Mouse (Mus musculus) myocyte (in vitro differentiated cells): ENCODE measurements around the gene Coq9. TPM values are rescaled to one million over a fixed set of nuclear protein-coding genes. Genes with fewer than 3 reads are reported as not detected.

Experiments used
- H3K27me3 ChIP-seq: one replicate; pipeline ENCODE4 v1.6.1; 2011; ENCODE audit not compliant: control insufficient read depth, insufficient read depth, insufficient read length
- H3K36me3 ChIP-seq: one replicate; pipeline ENCODE4 v1.6.1; 2011; ENCODE audit not compliant: control insufficient read depth, insufficient read depth
- H3K4me2 ChIP-seq: one replicate; pipeline ENCODE4 v1.6.1; 2011; ENCODE audit warnings: low read depth, control low read depth
- H3K4me3 ChIP-seq: one replicate; pipeline ENCODE4 v1.5.1; 2011; ENCODE audit warnings: mild to moderate bottlenecking, control low read depth, moderate library complexity
- H3K79me2 ChIP-seq: one replicate; pipeline ENCODE4 v1.6.1; 2011; ENCODE audit not compliant: control insufficient read depth, insufficient read depth
- H3ac ChIP-seq: one replicate; pipeline ENCODE4 v1.6.1; 2011; ENCODE audit not compliant: control insufficient read depth, insufficient read length
- CEBPB ChIP-seq: IDR thresholded peaks from 2 replicates; pipeline ENCODE4 v1.6.1; 2011; ENCODE audit warnings: mild to moderate bottlenecking, moderate library complexity; ENCODE audit not compliant: poor library complexity, insufficient read depth, severe bottlenecking
- E2F4 ChIP-seq: IDR thresholded peaks from one replicate; pipeline ENCODE4 v1.6.1; 2011; ENCODE audit warnings: mild to moderate bottlenecking, control low read depth, moderate library complexity; ENCODE audit not compliant: insufficient read depth
- MAX ChIP-seq: IDR thresholded peaks from one replicate; pipeline ENCODE4 v1.6.1; 2011; ENCODE audit warnings: low read depth, mild to moderate bottlenecking, control low read depth
- MYOD1 ChIP-seq, 3 experiments: IDR thresholded peaks; one replicate each; pipeline ENCODE4 v1.6.1; 2011; ENCODE audit warnings: control low read depth in 2 of 3, low read depth in 2 of 3, mild to moderate bottlenecking in 2 of 3, moderate library complexity in 1 of 3; ENCODE audit not compliant: insufficient read length in 2 of 3, control insufficient read depth in 1 of 3
- MYOG ChIP-seq, 3 experiments: IDR thresholded peaks; one replicate each; pipeline ENCODE4 v1.6.1; 2011; ENCODE audit warnings: control low read depth in 2 of 3, low read depth in 2 of 3, mild to moderate bottlenecking in 2 of 3; ENCODE audit not compliant: insufficient read length in 2 of 3, control insufficient read depth in 1 of 3, insufficient read depth in 1 of 3
- POLR2A ChIP-seq: IDR thresholded peaks from one replicate; pipeline ENCODE4 v1.6.1; 2011; ENCODE audit warnings: low read depth, mild to moderate bottlenecking, control low read depth, moderate library complexity; ENCODE audit not compliant: insufficient read length
- POLR2AphosphoS2 ChIP-seq: IDR thresholded peaks from one replicate; pipeline ENCODE4 v1.6.1; 2011; ENCODE audit warnings: low read depth, control low read depth; ENCODE audit not compliant: insufficient read length
- REST ChIP-seq: IDR thresholded peaks from one replicate; pipeline ENCODE4 v1.6.1; 2011; ENCODE audit warnings: mild to moderate bottlenecking, control low read depth, moderate library complexity; ENCODE audit not compliant: insufficient read depth, insufficient read length
- SRF ChIP-seq: IDR thresholded peaks from one replicate; pipeline ENCODE4 v1.6.1; 2011; ENCODE audit warnings: low read depth; ENCODE audit not compliant: control insufficient read depth, insufficient read length
- TCF12 ChIP-seq: IDR thresholded peaks from one replicate; pipeline ENCODE4 v1.6.1; 2011; ENCODE audit warnings: mild to moderate bottlenecking, control low read depth; ENCODE audit not compliant: poor library complexity, insufficient read depth, severe bottlenecking
- TCF3 ChIP-seq: IDR thresholded peaks from one replicate; pipeline ENCODE4 v1.6.1; 2011; ENCODE audit warnings: low read depth, control low read depth; ENCODE audit not compliant: insufficient read length
- USF1 ChIP-seq: IDR thresholded peaks from one replicate; pipeline ENCODE4 v1.6.1; 2011; ENCODE audit warnings: low read depth, mild to moderate bottlenecking, control low read depth, moderate library complexity
- polyA plus RNA-seq: library from polyadenylated mRNA; unstranded; fragments of >200 nt; fragmentation: generic; extraction: Trizol; gene quantifications from one replicate; pipeline ENCODE4 v1.2.1, GENCODE M21; 2012; ENCODE audit warnings: missing spikeins

Gene Coq9
- polyA plus RNA-seq, 1 experiment = 126 TPM

- Histone ChIP-seq H3K36me3 (no peaks in the 10 kb centered on the region), H3K27me3 (peaks cover 18% of the 10 kb centered on the region), H3K4me3 (no peak overlapping the region), H3ac (no peak overlapping the region), H3K79me2 (no peaks in the 10 kb centered on the region), H3K4me2 (no peak overlapping the region)
- TF ChIP-seq POLR2AphosphoS2 (no peak), E2F4 (no peak), MYOG (IDR thresholded peaks at IDR 0.05; ENCODE audit: control insufficient read depth in 1 of 3, insufficient read depth in 1 of 3, insufficient read length in 2 of 3, low read depth in 2 of 3) (no peak)
These were observed 61.1 kb downstream of the Coq9 start for GRCm38 (mm10) chr8:94899262-94899661.

- Histone ChIP-seq H3K36me3 (no peaks in the 10 kb centered on the region), H3K4me3 (no peak overlapping the region), H3K4me2 (no peak overlapping the region), H3K79me2 (no peaks in the 10 kb centered on the region), H3K27me3 (peaks cover 13% of the 10 kb centered on the region), H3ac (no peak overlapping the region)
- TF ChIP-seq MYOG (IDR thresholded peaks at IDR 0.05; ENCODE audit: control insufficient read depth in 1 of 3, insufficient read depth in 1 of 3, insufficient read length in 2 of 3, low read depth in 2 of 3) = peak in 1 of 3 experiments; percentile 25
- TF ChIP-seq REST = no peak
- no peak for TF ChIP-seq SRF
- peak; percentile 38 for TF ChIP-seq POLR2AphosphoS2
- no peak for TF ChIP-seq POLR2A
These were observed 62.5 kb downstream of the Coq9 start for GRCm38 (mm10) chr8:94900617-94901016.

GRCm38 (mm10) chr8:94901031-94901430 is 62.9 kb downstream of the Coq9 start:
- no peak overlapping the region for H3K4me3 ChIP-seq

GRCm38 (mm10) chr8:94903709-94904108 is 65.6 kb downstream of the Coq9 start:
- Histone ChIP-seq H3K4me3 (no peak overlapping the region), H3ac (no peak overlapping the region), H3K36me3 (no peaks in the 10 kb centered on the region), H3K79me2 (no peaks in the 10 kb centered on the region), H3K27me3 (no peaks in the 10 kb centered on the region), H3K4me2 (no peak overlapping the region)
- TF ChIP-seq REST (no peak), USF1 (no peak), MYOD1 (IDR thresholded peaks at IDR 0.05; ENCODE audit: control insufficient read depth in 1 of 3, insufficient read length in 2 of 3, low read depth in 2 of 3) (no peak), TCF3 (no peak), E2F4 (no peak), POLR2A (no peak), POLR2AphosphoS2 (no peak), CEBPB (no peak), MAX (no peak), SRF (no peak), MYOG (IDR thresholded peaks at IDR 0.05; ENCODE audit: control insufficient read depth in 1 of 3, insufficient read depth in 1 of 3, insufficient read length in 2 of 3, low read depth in 2 of 3) (no peak), TCF12 (no peak)

More at GRCm38 (mm10) chr8:94901031-94901430, 62.9 kb downstream of the Coq9 start:
- H3ac ChIP-seq = no peak overlapping the region
- H3K4me2 ChIP-seq = no peak overlapping the region
- no peaks in the 10 kb centered on the region for H3K36me3 ChIP-seq
- peaks cover 12% of the 10 kb centered on the region for H3K27me3 ChIP-seq
- H3K79me2 ChIP-seq = no peaks in the 10 kb centered on the region
- TF ChIP-seq POLR2AphosphoS2 (no peak), TCF12 (no peak), POLR2A (no peak), TCF3 (no peak), REST (no peak), MYOD1 (IDR thresholded peaks at IDR 0.05; ENCODE audit: control insufficient read depth in 1 of 3, insufficient read length in 2 of 3, low read depth in 2 of 3) (no peak), CEBPB (no peak), SRF (no peak), MAX (no peak), E2F4 (no peak), USF1 (no peak), MYOG (IDR thresholded peaks at IDR 0.05; ENCODE audit: control insufficient read depth in 1 of 3, insufficient read depth in 1 of 3, insufficient read length in 2 of 3, low read depth in 2 of 3) (no peak)

Other genes starting within 250 kb of the Coq9 start
- 7.4 TPM for gene Rspry1, start 236.4 kb upstream of the Coq9 start, polyA plus RNA-seq
- 24.2 TPM for gene Fam192a, start 236.3 kb upstream of the Coq9 start, polyA plus RNA-seq
- gene Arl2bp, start 171.7 kb upstream of the Coq9 start, polyA plus RNA-seq = 67.4 TPM
- 0.02 TPM for gene Pllp, start 142.0 kb upstream of the Coq9 start, polyA plus RNA-seq
- gene Ccl22, start 92.7 kb upstream of the Coq9 start, polyA plus RNA-seq = not detected
- 8.3 TPM for gene Cx3cl1, start 66.3 kb upstream of the Coq9 start, polyA plus RNA-seq
- gene Ccl17, start 27.9 kb upstream of the Coq9 start, polyA plus RNA-seq = 0.48 TPM
- gene Ciapin1, start within 50 bp of the Coq9 start, polyA plus RNA-seq = 74.9 TPM
- 102 TPM for gene Polr2c, start 19.1 kb downstream of the Coq9 start, polyA plus RNA-seq
- gene Dok4, start 38.0 kb downstream of the Coq9 start, polyA plus RNA-seq = 4.4 TPM
- 16.3 TPM for gene Ccdc102a, start 79.8 kb downstream of the Coq9 start, polyA plus RNA-seq
- gene Adgrg5, start 85.4 kb downstream of the Coq9 start, polyA plus RNA-seq = not detected
- gene Adgrg1, start 136.4 kb downstream of the Coq9 start, polyA plus RNA-seq = 12.4 TPM
- gene Adgrg3, start 179.4 kb downstream of the Coq9 start, polyA plus RNA-seq = 9.1 TPM
- 0.02 TPM for gene Drc7, start 216.8 kb downstream of the Coq9 start, polyA plus RNA-seq
- gene Katnb1, start 242.9 kb downstream of the Coq9 start, polyA plus RNA-seq = 20.0 TPM